Mouse (Mus musculus): ENCODE results near the gene Znhit6.

DNA sequence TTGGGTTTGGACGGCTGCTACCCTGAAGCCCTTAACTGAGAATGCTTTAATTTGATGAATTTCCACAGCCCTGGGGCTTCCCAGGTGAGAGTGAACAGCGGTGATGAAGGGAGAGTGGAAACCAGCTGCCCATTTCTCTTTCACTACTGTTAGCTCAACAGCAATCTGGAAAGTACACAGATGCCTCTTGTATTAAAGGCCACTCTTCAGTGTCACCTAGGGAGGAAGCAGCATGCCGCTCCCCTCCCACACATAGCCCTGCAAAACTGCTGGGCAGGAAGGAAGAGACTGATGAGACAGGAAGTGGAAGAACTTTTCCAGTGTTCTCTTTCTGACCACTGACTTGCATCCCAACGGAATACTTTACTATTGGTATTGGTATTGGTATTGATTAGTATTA is 37.2 kb downstream of the Znhit6 start:
- TF ChIP-seq POLR2A (IDR thresholded peaks at IDR 0.05; ENCODE audit: insufficient read length, low read depth), result no peak
- no peak for TF ChIP-seq TCF3 (IDR thresholded peaks at IDR 0.05; ENCODE audit: insufficient read length, low read depth)
- TF ChIP-seq POLR2AphosphoS2 (IDR thresholded peaks at IDR 0.05; ENCODE audit: insufficient read length, low read depth), result no peak
